ENCODE assay signal across 8 mouse cellular contexts in genomic region chr10:19850998-19851691, GRCm38 (mm10). TPM values are rescaled to one million over a fixed set of nuclear protein-coding genes. Genes with fewer than 3 reads are reported as not detected.
DNase-seq lines count a peak whose midpoint lies in the region; ATAC-seq and TF ChIP-seq lines count a peak whose summit lies in the region.

Slc35d3 (minus strand) TSS chr10:19851459.

- peak within 1 kb of the TSS; percentile 64 for H3K4me2 ChIP-seq in liver, embryonic 14.5 days (ENCODE audit: low read depth)
- H3K4me2 ChIP-seq in neural tube, embryonic 14.5 days (ENCODE audit: low read depth, low read length) = peak within 1 kb of the TSS; percentile 100

- peak within 1 kb of the TSS; percentile 33; the same call in 1 of the 2 replicates for H3K9ac ChIP-seq in ES-E14 (ENCODE audit: insufficient read depth, low read depth, low read length, poor library complexity, severe bottlenecking)
- no peak within 1 kb of the TSS for H3K9ac ChIP-seq in liver, embryonic 14.5 days (replicated peaks)
- peak within 1 kb of the TSS; percentile 50 for H3K9ac ChIP-seq in neural tube, embryonic 14.5 days (replicated peaks; ENCODE audit: low read depth, low read length)

- no peak for ATAC-seq in liver, embryonic 14.5 days (ENCODE audit: insufficient read depth)
- ATAC-seq in neural tube, embryonic 14.5 days (ENCODE audit: low read depth) = peak; percentile 61

- in situ Hi-C loops in ES-E14 (cut with MboI; ENCODE audit: low sequenced_read_pairs in 2 of 2, unreplicated experiment in 2 of 2) = no loop called here

- TF ChIP-seq EP300 in liver, embryonic 14.5 days (IDR thresholded peaks at IDR 0.05; ENCODE audit: low read depth) = no peak

- intact Hi-C loops in heart, postnatal 36 days (cut with DNase I) = no loop called here

- peak within 1 kb of the TSS; percentile 61 to 69 for H3K4me3 ChIP-seq in ES-E14 (ENCODE audit: insufficient read depth in 1 of 2, low read depth in 1 of 2, low read length in 2 of 2, poor library complexity in 1 of 2, severe bottlenecking in 1 of 2)
- H3K4me3 ChIP-seq in liver, embryonic 14.5 days (ENCODE audit: insufficient read depth in 1 of 2, low read depth in 2 of 2, low read length in 2 of 2) = peak within 1 kb of the TSS; percentile 41 to 49
- peak within 1 kb of the TSS; percentile 59 for H3K4me3 ChIP-seq in neural tube, embryonic 14.5 days (ENCODE audit: low read depth, low read length)

- no peak for TF ChIP-seq CTCF in liver, embryonic 14.5 days (IDR thresholded peaks at IDR 0.05; ENCODE audit: low read depth)

- no peaks in the 10 kb centered on the region for H3K9me3 ChIP-seq in ES-E14 (ENCODE audit: control insufficient read depth, insufficient read depth, low read depth, low read length)
- no peaks in the 10 kb centered on the region for H3K9me3 ChIP-seq in liver, embryonic 14.5 days (ENCODE audit: control insufficient read depth, low read length)
- H3K9me3 ChIP-seq in neural tube, embryonic 14.5 days (ENCODE audit: control insufficient read depth, low read length) = no peaks in the 10 kb centered on the region

- under 1% methylated on average over 68 of the region's 72 CpGs for WGBS in liver, embryonic 14.5 days (ENCODE audit: insufficient replicate concordance)
- WGBS in neural tube, embryonic 14.5 days = under 1% methylated on average over 64 of the region's 72 CpGs

- peaks cover 51% of the 10 kb centered on the region for H3K27me3 ChIP-seq in liver, embryonic 14.5 days (ENCODE audit: control insufficient read depth, insufficient read depth, low read length)
- H3K27me3 ChIP-seq in neural tube, embryonic 14.5 days (ENCODE audit: control insufficient read depth, insufficient read depth, low read length) = peaks cover 46% of the 10 kb centered on the region

- no peak within 1 kb of the TSS for H3K27ac ChIP-seq in ES-E14 (ENCODE audit: insufficient read depth, low read depth, low read length, poor library complexity, severe bottlenecking)
- H3K27ac ChIP-seq in liver, embryonic 14.5 days = no peak within 1 kb of the TSS
- H3K27ac ChIP-seq in neural tube, embryonic 14.5 days (ENCODE audit: low read depth, low read length) = no peak within 1 kb of the TSS

- no peaks in the 10 kb centered on the region for H3K36me3 ChIP-seq in ES-E14 (ENCODE audit: control insufficient read depth, insufficient read depth, low read length, poor library complexity, severe bottlenecking)
- H3K36me3 ChIP-seq in liver, embryonic 14.5 days (replicated peaks; ENCODE audit: control insufficient read depth, insufficient read depth, low read depth) = no peaks in the 10 kb centered on the region
- no peaks in the 10 kb centered on the region for H3K36me3 ChIP-seq in neural tube, embryonic 14.5 days (ENCODE audit: control insufficient read depth, insufficient read depth, low read length)

- DNase-seq in heart, adult 11 months = peak; percentile 85
- DNase-seq in heart, adult 9 months (ENCODE audit: low spot score in 2 of 2) = no peak
- DNase-seq in ES-E14 (ENCODE audit: low read depth, low spot score) = no peak
- peak; percentile 44 for DNase-seq in embryo, embryonic 9.5 days (ENCODE audit: extremely low spot score)
- peak; percentile 9 to 11 for DNase-seq in heart, postnatal 36 days
- DNase-seq in liver, embryonic 14.5 days (ENCODE audit: low read depth in 3 of 3, low spot score in 3 of 3) = no peak
- DNase-seq in c-Kit-positive CD71-positive TER-119-positive erythroid progenitor cells, embryonic 14.5 days (ENCODE audit: low spot score) = no peak

- peaks cover 2% of the 10 kb centered on the region in 2 experiments; a peak in 2 of 4 replicates for H3K4me1 ChIP-seq in ES-E14 (ENCODE audit: control insufficient read depth in 2 of 2, insufficient read depth in 2 of 2, low read length in 2 of 2, poor library complexity in 1 of 2)
- H3K4me1 ChIP-seq in liver, embryonic 14.5 days (replicated peaks; ENCODE audit: control insufficient read depth in 2 of 2, insufficient read depth in 2 of 2, low read length in 1 of 2) = peaks cover 0 to 5% of the 10 kb centered on the region in 2 experiments; a peak in 2 of 4 replicates
- H3K4me1 ChIP-seq in neural tube, embryonic 14.5 days (ENCODE audit: control insufficient read depth, insufficient read depth, low read length) = peaks cover 21% of the 10 kb centered on the region; the same call in 1 of the 2 replicates

TF ChIP-seq in ES-E14, 5 proteins besides CTCF, POLR2A, EP300 and RAD21:
- TF ChIP-seq HCFC1 (IDR thresholded peaks at IDR 0.05; ENCODE audit: borderline replicate concordance, insufficient read depth, low read length) (no peak), CHD2 (IDR thresholded peaks at IDR 0.05; ENCODE audit: low read depth, low read length) (no peak), ZNF384 (IDR thresholded peaks at IDR 0.05; ENCODE audit: low read depth, low read length) (no peak), MAFK (IDR thresholded peaks at IDR 0.05; ENCODE audit: insufficient read depth, low read depth, low read length) (no peak), ZC3H11A (IDR thresholded peaks at IDR 0.05; ENCODE audit: borderline replicate concordance, low read depth, low read length) (no peak)

RNA-seq across cellular contexts. Expression of gene Slc35d3, which starts in this region (rescaled TPM):
- 0.67 and 0.69 TPM in 2 replicates for total RNA-seq in ES-E14 (2012; rRNA removed)
- not detected for total RNA-seq in heart, postnatal 36 days (2021)
- 1.8 and 2.2 TPM in 2 replicates for polyA plus RNA-seq in liver, embryonic 14.5 days (2012; rRNA removed)
- 1.8 and 2.4 TPM in 2 replicates for polyA plus RNA-seq in liver, embryonic 14.5 days (2014; fragmentation: Nextera tagmentation; extraction: Ambion mirVana)
- polyA plus RNA-seq in neural tube, embryonic 14.5 days (2014; fragmentation: Nextera tagmentation; extraction: Ambion mirVana) = 2.6 and 2.8 TPM in 2 replicates

Comparison
In these comparisons a context has a peak if more than half of its experiments do, and no peak if none do; other contexts are left out.
1. DNase-seq: peak in heart, adult 11 months (single experiment) and embryo, embryonic 9.5 days (single experiment); none in heart, adult 9 months (0 of 2), ES-E14 (single experiment), liver, embryonic 14.5 days (0 of 3) and c-Kit-positive CD71-positive TER-119-positive erythroid progenitor cells, embryonic 14.5 days (single experiment).
2. Peak in DNase-seq in heart, postnatal 36 days; RNA of the gene not detected or under 1 TPM.
3. Peak in every context shown above with its lines, with median percentiles within 50 percentile points of each other: H3K4me3 ChIP-seq.